Mouse (Mus musculus): ENCODE measurements at regions not wholly inside any gene's neighbourhood (a gene's known extent, or its start where the extent isn't known, plus 50 kb on each side); places are given as distances from the start of the nearest gene placed in this dataset.

DNA sequence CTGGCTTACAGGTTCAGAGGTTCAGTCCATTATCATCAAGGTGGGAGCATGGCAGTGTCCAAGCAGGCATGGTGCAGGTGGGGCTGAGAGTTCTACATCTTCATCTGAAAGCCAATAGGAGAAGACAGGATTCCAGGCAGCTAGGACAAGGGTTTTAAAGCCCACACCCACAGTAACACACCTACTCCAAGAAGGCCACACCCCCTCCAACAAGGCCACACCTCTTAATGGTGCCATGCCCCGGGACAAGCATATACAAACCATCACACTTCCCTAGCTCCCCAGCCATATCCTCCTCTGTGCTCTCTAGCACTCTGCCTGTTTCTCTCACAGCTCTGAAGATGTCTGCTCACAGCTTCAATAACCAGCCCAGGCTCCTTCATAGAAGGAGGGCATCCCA is 61.8 kb upstream of the Ywhaq start:
- TF ChIP-seq CTCF (IDR thresholded peaks at IDR 0.05) = no peak
- no peak for TF ChIP-seq EP300 (IDR thresholded peaks at IDR 0.05)

Measured in lung, postnatal 0 days (tissue).